Mouse (Mus musculus) adrenal gland, postnatal 4 days (tissue): ENCODE measurements around the gene Tgif2. TPM values are rescaled to one million over a fixed set of nuclear protein-coding genes. Genes with fewer than 3 reads are reported as not detected.
"Not testable (repeated sequence)": the region's sequence is repeated elsewhere in the genome, so short reads cannot be mapped to it uniquely, and the experiment has no call there.

ENCODE experiments used
- DNase-seq, 2 experiments: peaks; one replicate each; pipeline ENCODE4 v3.0.0; 2021 to 2022; ENCODE audit warnings: low spot score in 2 of 2, mixed read lengths in 2 of 2
- total RNA-seq, 2 experiments: library from RNA; stranded (reverse); gene quantifications; 2 replicates each; pipeline ENCODE4 v1.2.3; 2021

Gene Tgif2
- total RNA-seq, 2 experiments from 2014 or later, result 23.0 to 25.1 TPM

DNA sequence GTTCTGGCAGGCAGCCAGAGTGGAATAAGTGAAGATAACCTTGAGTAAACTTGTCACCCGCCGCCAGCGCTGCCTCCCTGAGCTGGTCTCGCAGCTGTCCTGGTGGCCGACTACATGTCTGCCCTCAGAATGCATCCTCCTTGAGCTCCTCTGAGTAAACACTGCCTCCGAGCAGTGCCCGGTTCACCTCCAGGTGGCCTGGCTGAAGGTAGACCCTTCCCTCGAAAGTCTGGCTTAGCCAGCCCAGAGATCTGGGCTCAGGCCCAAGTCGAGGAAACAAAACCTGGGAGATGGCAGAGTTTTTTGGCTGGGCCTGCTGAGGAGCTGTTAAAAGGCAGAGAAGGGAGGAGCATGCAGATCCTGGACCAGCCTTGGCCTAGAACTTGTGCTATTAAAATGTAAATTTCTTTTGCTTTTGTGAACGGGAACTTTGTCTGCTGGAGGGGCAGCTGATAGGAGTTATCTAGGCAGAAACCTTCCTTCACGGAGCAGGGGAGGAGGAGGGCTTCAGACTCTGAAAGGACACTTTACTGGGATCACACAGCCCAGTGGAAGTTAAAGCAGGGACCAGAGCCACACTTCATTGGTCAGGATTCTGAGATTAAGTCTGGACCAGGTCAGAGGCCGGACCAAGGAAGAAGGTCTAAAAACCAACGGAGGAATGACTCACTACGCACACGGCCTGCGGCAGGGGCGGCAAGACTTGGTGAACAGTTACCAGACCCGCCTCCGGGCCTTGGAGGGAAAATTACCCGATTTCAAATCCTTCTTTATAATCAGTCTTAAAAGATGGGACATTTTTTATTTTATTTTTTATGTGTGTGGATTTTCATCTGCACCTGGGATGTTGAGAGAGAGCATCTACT is 2.3 kb downstream of the Tgif2 start:
- DNase-seq, result peak in 1 of 2 experiments; percentile 40

DNA sequence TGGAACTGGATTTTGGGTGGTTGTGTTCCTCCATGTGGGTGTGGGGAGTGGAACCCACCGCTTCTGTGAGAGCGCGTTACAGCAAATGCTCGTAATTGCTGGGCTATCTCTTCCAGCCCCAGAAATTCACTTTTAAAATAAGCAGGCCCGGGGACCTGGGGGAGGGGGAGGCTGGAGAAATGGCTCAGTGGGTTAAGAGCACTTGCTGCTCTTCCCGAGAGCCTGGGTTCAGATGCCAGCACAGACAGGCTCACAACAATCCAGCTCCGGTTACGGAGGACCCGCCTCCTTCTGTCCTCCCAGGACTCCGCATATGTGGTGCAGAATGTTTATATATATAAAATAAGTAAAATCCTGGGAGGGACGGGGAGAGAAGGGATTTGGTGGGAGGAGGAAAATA is 2.9 kb downstream of the Tgif2 start:
- no peak for DNase-seq

DNA sequence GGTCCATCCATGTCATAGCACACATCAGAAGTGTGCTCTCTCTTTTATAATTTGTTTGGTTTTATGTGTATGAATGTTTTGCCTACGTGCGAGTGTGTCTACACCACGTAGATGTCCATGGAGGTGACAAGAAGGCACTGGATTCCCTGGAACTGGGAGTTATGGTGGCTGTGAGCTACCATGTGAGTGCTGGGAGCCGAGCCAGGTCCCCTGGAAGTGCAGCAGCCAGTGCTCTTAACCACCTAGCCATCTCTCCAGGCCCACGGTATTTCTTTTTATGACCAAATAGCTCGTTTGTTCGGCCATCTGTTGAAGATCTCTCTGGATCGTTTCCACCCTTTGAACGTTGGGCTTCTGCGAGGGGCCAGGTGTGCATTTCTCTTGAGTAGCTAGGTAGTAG is 3.5 kb downstream of the Tgif2 start:
- no peak for DNase-seq

DNA sequence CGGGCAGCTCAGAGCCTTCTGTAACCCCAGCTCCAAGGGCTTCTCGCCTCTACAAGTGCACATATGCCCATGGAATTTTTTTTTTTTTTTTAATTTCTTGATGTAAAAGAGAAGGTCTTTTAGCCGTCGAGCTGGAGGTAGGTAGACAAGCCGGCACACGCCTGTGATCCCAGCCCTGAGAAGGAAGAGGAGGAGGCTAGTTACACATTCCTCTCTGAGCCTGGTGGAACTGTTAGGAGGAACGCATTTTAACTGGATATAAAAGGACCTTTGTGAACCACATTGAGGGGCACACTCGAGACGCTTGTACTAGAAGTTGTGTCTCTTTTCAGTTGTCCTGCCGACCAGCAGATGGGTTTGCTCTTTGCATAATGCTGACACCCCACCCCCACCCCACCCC is 4.9 kb downstream of the Tgif2 start:
- DNase-seq, result no peak

DNA sequence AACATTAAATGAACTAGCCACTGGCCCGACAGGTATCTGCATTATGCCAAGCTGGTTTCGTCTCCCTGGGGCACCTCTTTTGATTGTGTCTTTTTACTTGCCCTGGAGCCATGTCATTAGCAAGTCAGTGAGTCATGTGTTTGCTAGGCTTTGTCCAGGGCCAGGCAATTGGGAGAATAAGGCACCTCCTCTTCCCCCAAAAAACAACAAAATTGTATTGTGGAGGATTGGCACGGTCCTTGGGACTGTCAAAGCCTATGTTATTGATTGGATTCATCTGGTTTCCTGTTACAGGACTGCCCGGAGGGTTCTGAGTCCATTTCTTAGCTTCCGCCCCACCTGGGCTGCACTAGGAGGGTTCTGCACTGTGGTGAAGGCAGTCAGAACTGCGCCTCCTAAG is 7.8 kb downstream of the Tgif2 start:
- DNase-seq, result no peak

DNA sequence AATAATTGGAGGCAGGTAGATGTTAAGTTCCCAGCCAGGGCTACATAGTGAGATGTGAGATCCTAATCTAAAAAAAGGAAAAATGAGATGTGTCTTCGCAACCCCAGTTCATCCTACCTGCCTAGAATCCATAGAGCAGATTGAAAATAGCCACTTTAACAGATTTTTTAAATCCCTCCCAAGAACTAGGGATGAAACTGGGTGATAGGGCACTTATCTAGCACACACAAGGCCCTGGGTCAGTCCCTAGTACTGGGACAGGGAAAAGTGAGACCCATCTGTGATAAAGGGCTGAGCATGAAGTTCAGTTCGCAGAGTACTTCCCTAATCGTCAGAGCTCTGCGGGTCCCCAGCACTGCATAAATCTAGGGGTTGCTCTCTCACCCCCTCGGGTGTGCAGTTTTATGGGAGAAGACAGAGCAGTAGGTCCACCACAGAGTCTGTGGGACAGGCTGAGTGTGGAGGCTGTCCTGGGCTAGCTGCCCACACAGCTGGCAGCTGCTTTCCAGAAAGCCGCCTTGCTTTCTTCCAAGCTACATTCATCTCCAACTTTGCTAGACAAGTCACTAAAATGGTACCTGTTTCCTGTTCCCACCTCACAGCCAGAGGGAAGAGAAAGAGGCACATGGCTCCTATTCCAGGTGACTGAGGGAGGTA is 8.8 kb downstream of the Tgif2 start:
- DNase-seq, result no peak

DNA sequence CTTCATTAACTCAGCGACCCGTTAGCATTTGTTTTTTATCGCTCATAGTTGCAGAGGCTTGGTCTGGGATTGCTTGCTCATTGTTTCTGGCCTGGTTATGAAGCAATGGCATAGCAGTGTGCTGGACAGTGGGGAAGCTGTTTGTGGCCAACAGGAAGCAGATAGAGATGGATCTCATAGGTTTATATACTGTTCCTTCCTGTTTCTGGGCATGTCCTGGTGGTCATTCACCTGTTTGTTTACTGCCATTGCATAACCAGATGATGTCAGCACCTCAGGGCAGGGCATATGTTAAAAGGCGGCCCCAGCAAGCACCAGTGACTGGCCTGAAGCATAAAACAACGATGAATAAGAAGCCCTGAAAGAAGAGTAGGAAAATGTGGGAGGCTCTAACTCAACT is 10.7 kb downstream of the Tgif2 start:
- no peak for DNase-seq

DNA sequence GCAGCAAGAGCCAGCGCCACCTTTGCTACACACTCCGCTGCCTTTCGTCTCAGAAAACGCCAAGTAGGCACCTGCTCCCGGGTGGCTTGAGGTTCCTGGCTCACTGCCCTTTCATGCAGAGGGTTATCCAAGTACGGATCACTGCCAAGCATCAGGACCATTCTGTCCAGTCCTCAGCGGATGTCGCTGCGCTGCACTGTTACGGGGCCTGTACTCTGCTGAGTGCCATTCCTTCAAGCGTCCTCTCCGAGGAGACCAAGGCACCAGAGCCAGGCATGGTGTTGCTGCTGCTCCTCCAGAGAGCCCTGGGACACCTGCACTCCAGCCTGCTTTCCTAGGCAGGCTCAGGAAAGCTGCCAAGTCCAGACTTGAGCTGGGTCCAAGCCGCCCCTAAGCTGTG is 13.8 kb downstream of the Tgif2 start:
- not testable (repeated sequence) for DNase-seq

DNA sequence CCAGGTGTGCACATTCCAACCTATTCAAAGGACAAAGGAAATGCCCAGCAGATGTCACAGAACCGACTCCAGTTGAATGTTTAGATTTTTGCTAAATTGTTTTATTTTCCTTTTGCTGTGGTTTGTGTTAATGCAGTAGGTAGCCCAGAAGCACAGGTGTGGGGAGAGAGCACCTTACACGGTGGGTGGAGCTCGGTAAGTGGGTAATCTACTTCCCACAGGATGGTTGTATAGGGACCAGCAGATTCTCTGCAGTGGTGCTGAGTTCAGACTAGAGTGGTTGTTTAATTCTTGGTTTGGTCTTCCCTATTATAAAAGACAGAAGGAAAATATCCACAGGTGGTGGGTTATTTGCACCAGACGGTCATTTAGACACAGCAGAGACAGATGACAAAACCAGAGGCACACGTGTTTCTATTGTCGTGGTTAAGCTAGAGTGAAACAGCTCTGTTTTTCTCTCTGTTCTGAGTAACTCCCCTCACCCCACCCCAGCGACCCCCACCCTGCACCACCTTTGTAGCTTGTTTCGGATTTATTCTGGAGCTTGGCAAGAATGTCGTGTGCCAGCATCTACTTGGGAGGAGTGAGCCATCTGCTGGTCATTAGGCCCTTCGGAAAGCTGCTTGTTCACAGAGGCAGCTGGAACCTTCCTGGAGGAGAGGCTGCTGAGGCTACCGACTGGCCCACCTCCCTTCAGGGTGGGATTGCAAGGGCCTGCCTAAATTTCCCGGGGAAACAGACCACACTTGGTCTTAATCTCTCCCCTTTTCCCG is 14.4 kb downstream of the Tgif2 start:
- not testable (repeated sequence) for DNase-seq

DNA sequence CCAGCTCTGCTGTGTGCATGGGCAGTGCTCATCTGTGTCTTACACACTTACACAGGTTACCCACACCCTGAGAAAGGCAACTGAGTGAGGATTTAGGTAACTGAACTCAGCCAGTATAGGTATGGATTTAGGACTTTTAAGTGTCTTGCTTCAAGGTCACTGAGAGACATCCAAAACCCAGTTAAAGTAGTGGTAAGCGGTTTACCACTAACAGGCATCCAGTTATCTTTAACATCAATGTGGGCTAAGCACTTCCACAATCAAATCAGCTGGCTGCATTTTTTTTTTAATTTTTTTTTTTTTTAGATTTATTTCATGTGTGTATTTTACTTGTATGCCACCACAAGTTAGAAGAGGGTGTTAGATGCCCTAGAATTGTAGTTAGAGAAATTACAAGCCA is 16.5 kb downstream of the Tgif2 start:
- DNase-seq, result no peak

DNA sequence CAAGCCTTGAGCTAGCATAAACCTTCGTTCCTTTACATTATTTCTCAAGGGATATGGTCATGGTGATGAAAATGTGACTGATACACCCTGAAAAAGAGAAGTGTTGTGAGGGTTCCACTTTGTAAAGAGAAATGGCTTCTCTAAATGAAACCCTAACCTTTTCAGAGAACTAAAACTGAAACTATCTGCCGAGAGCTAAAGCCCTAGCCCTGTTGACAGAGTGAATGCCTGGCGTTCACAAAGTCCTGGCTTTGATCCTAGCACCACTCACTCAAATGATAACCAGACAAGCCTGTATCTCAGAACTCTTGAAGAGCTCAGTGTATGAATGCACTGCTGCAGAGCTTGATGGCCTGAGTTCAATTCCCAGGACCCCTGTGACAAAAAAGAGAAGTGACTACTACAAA is 17.6 kb downstream of the Tgif2 start:
- DNase-seq, result no peak

DNA sequence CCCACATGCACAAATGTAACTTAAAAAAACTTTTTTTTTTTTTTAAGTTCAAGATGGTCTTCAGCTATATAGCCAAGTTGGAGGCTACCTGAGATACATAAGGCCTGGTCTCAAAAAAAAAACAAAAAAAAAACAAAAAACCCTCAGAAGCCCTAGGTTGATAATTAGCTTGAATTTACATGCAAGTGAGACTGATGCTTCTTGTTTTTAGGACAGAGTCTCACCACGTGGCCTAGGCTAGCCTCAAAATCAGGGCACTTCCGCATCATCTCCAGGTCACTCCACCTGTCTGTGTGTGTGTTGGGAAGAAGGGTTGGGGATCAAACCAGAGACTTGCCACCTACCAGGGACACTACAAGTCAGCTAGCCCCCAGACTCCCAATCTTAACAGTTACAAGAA is 18.0 kb downstream of the Tgif2 start, which contains the start of gene 4930518I15Rik:
4930518I15Rik (minus strand) TSS at position 112 of the 400 bp plus-strand sequence.
- no peak for DNase-seq

DNA sequence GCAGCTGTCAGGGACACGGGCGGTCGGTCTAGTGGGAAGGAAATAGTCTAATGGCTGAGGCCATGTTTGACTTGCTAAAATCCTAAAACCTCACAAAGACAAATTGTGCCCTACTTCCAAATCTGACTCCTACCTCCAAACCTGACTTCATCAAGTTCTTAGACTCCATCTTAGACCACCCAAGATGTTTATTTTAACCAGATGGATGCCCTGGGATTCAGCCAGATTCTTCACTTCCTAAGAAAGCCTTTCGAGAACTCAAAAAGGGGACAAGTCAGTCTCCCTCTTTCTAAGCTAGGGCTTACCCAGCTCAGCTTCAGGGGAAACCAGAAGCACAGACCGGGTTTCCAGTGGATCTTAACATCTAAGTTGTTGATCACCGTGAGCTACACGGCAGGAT is 18.9 kb downstream of the Tgif2 start:
- no peak for DNase-seq

DNA sequence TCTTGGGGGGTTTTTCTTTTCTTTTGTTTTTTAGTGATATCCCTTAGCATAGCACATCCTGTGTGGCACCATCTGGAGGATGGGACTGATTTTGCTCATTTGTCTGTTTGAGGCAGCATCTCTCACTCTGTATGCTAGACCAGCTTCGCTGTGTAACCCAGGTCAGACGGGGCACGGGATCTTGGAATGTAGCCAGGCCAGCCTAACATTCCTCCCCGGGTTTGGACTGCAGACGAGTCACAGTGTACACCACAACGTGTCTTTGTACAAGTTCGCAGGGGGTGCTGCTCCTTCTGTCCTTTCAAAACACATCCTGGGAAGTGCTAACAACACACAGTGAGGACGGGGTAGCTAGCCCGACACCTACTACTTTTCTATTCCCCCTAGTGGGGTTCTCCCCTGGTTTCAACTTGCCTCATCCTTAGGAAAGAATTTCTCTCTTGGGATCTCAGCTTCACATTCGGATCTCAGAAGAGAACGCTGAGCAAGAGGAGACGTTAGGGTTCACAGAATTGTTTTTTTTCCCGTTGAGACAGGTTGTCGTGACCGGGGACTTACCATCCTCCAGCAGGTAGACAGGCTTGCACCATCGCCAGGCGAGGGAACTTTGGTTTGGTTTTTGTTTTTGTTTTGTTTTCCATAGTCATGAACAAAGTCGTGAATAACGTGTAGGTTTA is 22.4 kb downstream of the Tgif2 start:
- DNase-seq, result peak in 1 of 2 experiments; percentile 15

DNA sequence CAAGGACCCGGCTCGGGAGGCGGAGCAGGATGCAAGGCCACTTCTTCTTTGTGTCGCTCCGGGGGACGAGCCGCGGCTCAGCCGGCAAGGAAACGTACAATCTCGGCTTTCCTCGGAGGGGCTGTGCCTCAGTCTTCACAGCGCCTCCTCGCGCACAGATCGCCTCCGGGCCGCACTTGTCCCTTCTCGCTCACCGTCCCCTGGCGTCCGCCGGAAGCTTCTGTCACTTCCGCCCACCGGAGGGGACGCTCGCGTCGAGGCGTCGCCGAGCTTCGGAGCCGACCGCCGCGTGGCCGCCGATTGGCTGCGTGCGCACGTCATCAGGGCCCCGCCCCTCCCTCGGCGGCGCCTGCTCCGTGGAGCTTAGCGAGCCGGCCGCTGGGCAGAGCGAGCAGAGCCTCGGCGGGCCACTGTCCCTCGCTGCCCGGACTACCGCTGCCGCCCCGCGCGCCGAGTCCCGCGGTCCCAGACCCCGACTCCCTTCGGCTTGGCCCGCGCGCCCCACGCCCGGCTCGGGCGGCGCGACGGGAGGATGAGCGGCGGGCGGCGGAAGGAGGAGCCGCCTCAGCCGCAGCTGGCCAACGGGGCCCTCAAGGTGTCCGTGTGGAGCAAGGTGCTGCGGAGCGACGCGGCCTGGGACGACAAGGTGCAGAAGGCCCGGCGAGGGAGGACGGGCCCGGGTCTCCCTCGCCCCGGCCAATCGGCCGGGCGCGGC is 23.1 kb downstream of the Tgif2 start, which contains the start of gene Rab5if:
Rab5if (plus strand) TSS at position 357 of the 715 bp plus-strand sequence.
- peak; percentile 92 to 97 for DNase-seq

DNA sequence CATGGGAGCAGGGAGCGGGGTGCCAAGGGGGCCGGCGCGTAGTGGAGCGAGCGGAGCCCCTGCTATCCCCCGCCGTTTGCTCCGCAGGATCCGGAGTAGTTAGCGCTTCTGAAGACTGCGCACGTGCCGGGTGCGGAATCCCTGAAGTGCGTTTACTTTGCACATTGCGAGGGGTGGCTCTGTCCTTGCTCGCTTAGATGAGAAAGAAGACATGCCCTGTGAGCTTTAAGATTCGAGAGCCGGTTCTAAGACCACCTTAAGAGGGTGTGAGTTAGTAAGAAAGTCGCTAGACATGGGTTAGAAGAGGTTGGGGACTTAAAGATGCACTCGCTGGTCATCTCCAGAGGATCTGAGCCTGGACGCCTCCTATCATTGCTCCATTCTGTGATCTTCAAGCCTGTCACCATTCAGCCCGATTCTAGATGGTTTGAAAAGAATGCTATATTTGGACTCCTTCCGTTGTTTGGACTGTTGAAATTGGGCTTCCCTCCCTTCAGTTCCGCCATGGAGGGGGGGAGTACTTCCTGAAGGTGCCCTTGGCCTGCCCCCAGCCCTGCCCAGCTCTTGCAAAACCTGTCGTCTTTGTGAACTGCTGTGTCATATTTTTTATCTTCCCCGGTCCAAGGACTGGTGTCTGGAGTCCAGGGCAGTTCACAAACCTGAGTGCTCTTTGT is 23.8 kb downstream of the Tgif2 start:
- DNase-seq, result peak in 1 of 2 experiments; percentile 61

DNA sequence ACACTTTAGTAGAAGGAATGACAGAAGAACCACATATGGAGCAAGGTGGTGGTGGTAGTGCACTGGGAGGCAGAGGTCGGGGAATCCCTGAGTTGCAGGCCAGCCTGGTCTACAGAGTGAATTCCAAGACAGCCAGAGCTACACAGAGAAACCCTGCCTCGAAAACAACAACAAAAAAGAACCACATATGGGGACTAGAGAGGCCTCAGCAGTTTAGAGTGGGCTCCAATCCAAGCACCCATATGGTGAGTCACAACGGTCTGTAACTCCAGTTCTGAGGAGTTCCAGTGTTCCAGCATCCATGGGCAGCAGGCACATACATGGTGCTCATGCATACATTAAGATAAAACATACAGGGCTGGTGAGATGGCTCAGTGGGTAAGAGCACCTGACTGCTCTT is 24.7 kb downstream of the Tgif2 start:
- DNase-seq, result no peak

DNA sequence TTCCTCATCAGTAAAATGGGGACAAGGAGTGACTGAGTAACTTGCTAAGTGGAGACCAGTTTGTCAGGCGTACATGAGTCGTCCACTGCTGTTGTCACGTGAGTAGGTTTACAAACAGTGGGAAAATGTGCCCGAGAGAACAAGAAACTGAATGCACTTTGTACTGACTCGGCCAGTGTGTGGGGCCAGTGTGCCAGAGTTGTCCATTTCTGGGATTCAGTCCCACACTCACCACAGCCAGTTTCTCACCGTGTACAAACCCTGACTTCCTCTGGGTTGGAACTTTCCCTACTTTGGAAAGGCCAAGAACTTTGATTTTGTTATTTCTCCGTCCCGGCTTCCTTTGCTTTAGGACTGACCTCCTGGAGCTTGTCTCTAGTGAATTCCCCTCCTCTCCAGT is 29.2 kb downstream of the Tgif2 start:
- no peak for DNase-seq

DNA sequence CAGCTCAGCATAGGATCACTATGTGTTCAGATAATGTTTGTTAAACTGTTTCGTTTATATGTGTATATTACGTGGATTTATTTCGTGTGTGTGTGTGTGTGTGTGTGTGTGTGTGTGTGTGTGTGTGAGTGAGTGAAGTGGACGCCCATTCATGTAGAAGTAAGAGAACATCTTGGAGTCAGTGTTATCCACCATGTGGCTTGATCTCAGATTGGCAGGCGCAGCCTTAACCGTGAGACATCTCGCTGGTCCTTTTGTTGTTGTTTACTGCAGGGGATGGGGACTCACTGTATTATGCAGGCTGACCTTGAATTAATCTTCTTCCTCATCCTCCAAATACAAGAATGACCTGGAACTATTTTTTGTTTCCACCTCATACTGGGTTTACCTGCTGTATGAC is 29.7 kb downstream of the Tgif2 start:
- no peak for DNase-seq

DNA sequence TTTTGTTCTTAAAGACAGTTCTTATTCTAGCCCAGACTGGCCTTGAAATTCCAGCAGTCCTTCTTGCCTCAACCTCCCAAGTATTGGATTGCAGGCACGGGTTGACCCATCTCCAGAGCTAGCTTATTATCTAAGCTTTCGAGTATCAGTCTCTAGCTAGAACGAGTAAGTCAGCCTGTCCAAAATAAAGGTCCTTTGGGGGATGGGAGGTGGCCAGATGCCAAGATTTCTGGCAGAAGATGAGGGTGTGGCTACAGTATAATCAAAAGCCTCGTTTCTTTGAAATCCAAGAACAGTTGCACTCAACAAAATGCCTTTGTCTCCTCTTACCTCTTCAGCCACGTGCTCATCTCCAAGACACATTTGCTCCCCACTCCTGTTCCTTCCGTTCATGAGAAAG is 30.7 kb downstream of the Tgif2 start:
- DNase-seq, result peak; percentile 32 to 39
